12 mouse cellular contexts compared by ENCODE assay signal in the genomic region with DNA sequence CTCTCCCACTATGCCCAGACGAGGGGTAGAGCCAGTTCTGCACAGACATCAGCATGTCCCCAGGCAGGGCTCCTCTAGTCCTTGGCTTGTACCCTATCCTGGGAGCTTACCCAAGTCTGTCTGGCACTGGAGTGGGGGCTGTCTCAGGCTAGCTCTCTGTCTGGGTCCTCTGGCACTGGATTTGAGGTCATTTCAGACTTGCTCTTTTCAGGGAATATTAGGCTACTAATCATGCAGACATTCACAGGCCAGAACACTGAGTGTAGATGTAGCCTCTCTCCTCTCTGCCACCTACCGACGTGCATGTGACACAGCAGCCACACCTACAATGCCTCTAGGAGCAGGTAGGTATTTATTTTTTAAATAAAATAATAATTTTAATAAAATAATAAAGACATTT. TPM values are rescaled to one million over a fixed set of nuclear protein-coding genes. Genes with fewer than 3 reads are reported as not detected.
DNase-seq lines count a peak whose midpoint lies in the region; ATAC-seq and TF ChIP-seq lines count a peak whose summit lies in the region.
"Had no signal": no experiment of that assay in that cellular context is flagged by ENCODE, and none has a peak within 500 bp of the region (broad histone marks: within the 10 kb centered on the region; RNA-seq: fewer than 3 reads in every experiment).

No protein-coding gene starts in this region.

- TF ChIP-seq POLR2A in heart, adult 2 months (IDR thresholded peaks at IDR 0.05; ENCODE audit: insufficient read depth, low read depth, low read length): no peak
- TF ChIP-seq POLR2A in liver, adult 2 months (IDR thresholded peaks at IDR 0.05; ENCODE audit: extremely low read depth, insufficient read depth, low read length): no peak
- TF ChIP-seq POLR2A in MEL (IDR thresholded peaks at IDR 0.05; ENCODE audit: control insufficient read depth in 1 of 2, insufficient read depth in 1 of 2, low read depth in 1 of 2, low read length in 2 of 2, poor library complexity in 1 of 2): no peak
- no peak for TF ChIP-seq POLR2A in brain, embryonic 14.5 days (IDR thresholded peaks at IDR 0.05; ENCODE audit: borderline replicate concordance, extremely low read depth, insufficient read depth, insufficient read length, poor library complexity, severe bottlenecking)

- no peaks in the 10 kb centered on the region for H3K79me2 ChIP-seq in heart, adult 2 months (replicated peaks; ENCODE audit: control insufficient read depth, insufficient read depth, low read length)
- no peaks in the 10 kb centered on the region for H3K79me2 ChIP-seq in liver, adult 2 months (ENCODE audit: control insufficient read depth, insufficient read depth, low read length)
- H3K79me2 ChIP-seq in MEL (ENCODE audit: control insufficient read depth, insufficient read depth, low read length, poor library complexity): no peaks in the 10 kb centered on the region

- no peak for TF ChIP-seq RAD21 in MEL (IDR thresholded peaks at IDR 0.05; ENCODE audit: low read depth, low read length)

- DNase-seq in heart, adult 2 months: no peak
- DNase-seq in liver, adult 2 months (ENCODE audit: extremely low read depth, low read depth, low spot score): peak; percentile 40
- no peak for DNase-seq in MEL (ENCODE audit: low read depth, low spot score)
- no peak for DNase-seq in brain, embryonic 14.5 days (ENCODE audit: low read depth)
- DNase-seq in spleen, postnatal 36 days (ENCODE audit: low spot score in 2 of 2): no peak
- DNase-seq: heart, postnatal 10 days; lung, postnatal 4 days had no signal

- H3K9ac ChIP-seq in heart, adult 2 months (ENCODE audit: low read depth, low read length): no peak overlapping the region
- no peak overlapping the region for H3K9ac ChIP-seq in heart, embryonic 11.5 days (ENCODE audit: low read depth, low read length)
- no peak overlapping the region for H3K9ac ChIP-seq in liver, adult 2 months (ENCODE audit: low read depth, low read length)
- no peak overlapping the region for H3K9ac ChIP-seq in liver, embryonic 12.5 days
- H3K9ac ChIP-seq in MEL (ENCODE audit: control insufficient read depth, low read depth, low read length, poor library complexity, severe bottlenecking): no peak overlapping the region
- H3K9ac ChIP-seq: limb, embryonic 15.5 days had no signal

- H3K27me3 ChIP-seq in heart, adult 2 months (ENCODE audit: control insufficient read depth, insufficient read depth, low read length): no peaks in the 10 kb centered on the region
- no peaks in the 10 kb centered on the region for H3K27me3 ChIP-seq in heart, embryonic 11.5 days (ENCODE audit: control insufficient read depth, insufficient read depth, low read length)
- H3K27me3 ChIP-seq in liver, adult 2 months (ENCODE audit: control insufficient read depth, insufficient read depth, low read length): no peaks in the 10 kb centered on the region
- peaks cover 4% of the 10 kb centered on the region; the same call in 1 of the 2 replicates for H3K27me3 ChIP-seq in liver, embryonic 12.5 days (replicated peaks)
- peaks cover 0 to 1% of the 10 kb centered on the region in 2 experiments; a peak in 2 of 4 replicates for H3K27me3 ChIP-seq in MEL (ENCODE audit: control insufficient read depth in 1 of 2, insufficient read depth in 2 of 2, low read length in 2 of 2)
- H3K27me3 ChIP-seq: limb, embryonic 15.5 days had no signal

- no peak overlapping the region for H3K4me2 ChIP-seq in heart, embryonic 11.5 days
- no peak overlapping the region for H3K4me2 ChIP-seq in liver, embryonic 12.5 days
- H3K4me2 ChIP-seq: limb, embryonic 15.5 days had no signal

- no peak overlapping the region for H3K27ac ChIP-seq in heart, adult 2 months
- H3K27ac ChIP-seq in heart, embryonic 11.5 days (ENCODE audit: low read depth, low read length): no peak overlapping the region
- no peak overlapping the region for H3K27ac ChIP-seq in liver, adult 2 months (replicated peaks; ENCODE audit: insufficient read depth, low read depth, low read length)
- H3K27ac ChIP-seq in liver, embryonic 12.5 days: no peak overlapping the region
- no peak overlapping the region for H3K27ac ChIP-seq in MEL (ENCODE audit: control insufficient read depth, low read depth, low read length)
- H3K27ac ChIP-seq: limb, embryonic 15.5 days had no signal

- 54% methylated on average over 3 of the region's 3 CpGs for WGBS in heart, adult 2 months
- WGBS in heart, embryonic 11.5 days (ENCODE audit: insufficient replicate concordance): 39% methylated on average over 3 of the region's 3 CpGs
- 47% methylated on average over 3 of the region's 3 CpGs for WGBS in liver, adult 2 months
- WGBS in liver, embryonic 12.5 days (ENCODE audit: insufficient replicate concordance): 36% methylated on average over 3 of the region's 3 CpGs

- no peak overlapping the region for H3K4me3 ChIP-seq in heart, adult 2 months
- H3K4me3 ChIP-seq in heart, embryonic 11.5 days (ENCODE audit: low read depth, low read length): no peak overlapping the region
- no peak overlapping the region for H3K4me3 ChIP-seq in liver, adult 2 months (ENCODE audit: insufficient read depth, low read depth, low read length)
- no peak overlapping the region for H3K4me3 ChIP-seq in liver, embryonic 12.5 days
- H3K4me3 ChIP-seq in MEL (ENCODE audit: control insufficient read depth in 1 of 2, insufficient read depth in 1 of 2, low read depth in 2 of 2, low read length in 2 of 2): no peak overlapping the region
- H3K4me3 ChIP-seq: limb, embryonic 15.5 days had no signal

- TF ChIP-seq EP300 in heart, adult 2 months (IDR thresholded peaks at IDR 0.05; ENCODE audit: insufficient read depth, low read depth, low read length): no peak
- TF ChIP-seq EP300 in MEL (IDR thresholded peaks at IDR 0.05; ENCODE audit: low read depth in 1 of 2, low read length in 2 of 2): no peak

- TF ChIP-seq CTCF in heart, adult 2 months (IDR thresholded peaks at IDR 0.05): peak; percentile 29; the same call in 1 of the 2 replicates
- TF ChIP-seq CTCF in liver, adult 2 months (IDR thresholded peaks at IDR 0.05; ENCODE audit: low read depth, low read length): peak; percentile 43; the same call in 1 of the 2 replicates
- TF ChIP-seq CTCF in MEL (IDR thresholded peaks at IDR 0.05 in 2 of 3, conservative IDR thresholded peaks at IDR 0.05 in 1 of 3; ENCODE audit: control insufficient read depth in 1 of 3, insufficient read depth in 1 of 3, low read depth in 2 of 3, low read length in 3 of 3, poor library complexity in 1 of 3, severe bottlenecking in 1 of 3): peak in 2 of 3 experiments; percentile 14 to 15; a peak in 1 of 6 replicates
- TF ChIP-seq CTCF in brain, embryonic 14.5 days (IDR thresholded peaks at IDR 0.05; ENCODE audit: borderline replicate concordance, extremely low read depth, insufficient read depth, insufficient read length): peak; percentile 16; the same call in 1 of the 2 replicates

- no peaks in the 10 kb centered on the region for H3K36me3 ChIP-seq in heart, adult 2 months (ENCODE audit: control insufficient read depth, insufficient read depth, low read length)
- no peaks in the 10 kb centered on the region for H3K36me3 ChIP-seq in heart, embryonic 11.5 days (ENCODE audit: control insufficient read depth, insufficient read depth, low read length)
- H3K36me3 ChIP-seq in liver, adult 2 months (ENCODE audit: control insufficient read depth, insufficient read depth, low read length): no peaks in the 10 kb centered on the region
- H3K36me3 ChIP-seq in liver, embryonic 12.5 days: no peaks in the 10 kb centered on the region
- no peaks in the 10 kb centered on the region for H3K36me3 ChIP-seq in MEL (ENCODE audit: control insufficient read depth in 1 of 2, insufficient read depth in 2 of 2, low read length in 2 of 2)
- H3K36me3 ChIP-seq: G1E; limb, embryonic 15.5 days had no signal

- H3K9me3 ChIP-seq in heart, embryonic 11.5 days (replicated peaks; ENCODE audit: control insufficient read depth, low read length): no peaks in the 10 kb centered on the region
- no peaks in the 10 kb centered on the region for H3K9me3 ChIP-seq in liver, embryonic 12.5 days (replicated peaks)
- H3K9me3 ChIP-seq in MEL (replicated peaks; ENCODE audit: insufficient read depth, low read length): no peaks in the 10 kb centered on the region
- H3K9me3 ChIP-seq: limb, embryonic 15.5 days had no signal

- no peaks in the 10 kb centered on the region for H3K4me1 ChIP-seq in heart, adult 2 months (ENCODE audit: control insufficient read depth, insufficient read depth, low read length)
- H3K4me1 ChIP-seq in heart, embryonic 11.5 days (ENCODE audit: control insufficient read depth, insufficient read depth, low read length): no peaks in the 10 kb centered on the region
- H3K4me1 ChIP-seq in liver, adult 2 months (ENCODE audit: control insufficient read depth, insufficient read depth, low read length): peaks cover 3% of the 10 kb centered on the region; the same call in 1 of the 2 replicates
- no peaks in the 10 kb centered on the region for H3K4me1 ChIP-seq in liver, embryonic 12.5 days
- no peaks in the 10 kb centered on the region for H3K4me1 ChIP-seq in MEL (ENCODE audit: control insufficient read depth in 1 of 2, insufficient read depth in 2 of 2, low read length in 2 of 2)
- H3K4me1 ChIP-seq: limb, embryonic 15.5 days had no signal

- no peak for ATAC-seq in heart, embryonic 11.5 days (replicated peaks; ENCODE audit: insufficient number of reproducible peaks, low FRiP score, low TSS enrichment)
- no peak for ATAC-seq in liver, embryonic 12.5 days
- ATAC-seq: forebrain, embryonic 14.5 days had no signal

- intact Hi-C loops in heart, adult 2 months (cut with DNase I): no loop called here

TF ChIP-seq in MEL, 35 proteins besides CTCF, POLR2A, EP300 and RAD21:
- TF ChIP-seq SMC3 (IDR thresholded peaks at IDR 0.05; ENCODE audit: low read depth, low read length) (peak; percentile 17; the same call in 1 of the 2 replicates), BHLHE40 (IDR thresholded peaks at IDR 0.05; ENCODE audit: borderline replicate concordance, low read depth, low read length) (no peak)

RNA-seq across cellular contexts. Expression of gene Sc5d, which starts 53.3 kb away (rescaled TPM):
- total RNA-seq in heart, adult 2 months (2021): 10 to 100 TPM; 15.8 to 19.1 TPM
- polyA plus RNA-seq in heart, adult 2 months (2012; rRNA removed): 24.3 and 59.2 TPM in 2 replicates
- 45.5 and 50.0 TPM in 2 replicates for polyA plus RNA-seq in heart, embryonic 11.5 days (2014; fragmentation: Nextera tagmentation; extraction: Ambion mirVana)
- 532 and 536 TPM in 2 replicates for total RNA-seq in liver, adult 2 months (2014; rRNA removed)
- 652 and 777 TPM in 2 replicates for polyA plus RNA-seq in liver, adult 2 months (2012; rRNA removed)
- 60.9 and 64.8 TPM in 2 replicates for polyA plus RNA-seq in liver, embryonic 12.5 days (2016; fragmentation: Nextera tagmentation; extraction: Ambion mirVana)
- total RNA-seq in MEL (2012; rRNA removed): 17.9 and 19.9 TPM in 2 replicates
- 10 to 100 TPM in 1 of 2 experiments, not detected in 1; 24.2 TPM for polyA plus RNA-seq in MEL (2012; ENCODE audit: insufficient read depth in 1 of 2, insufficient read length in 2 of 2, low read depth in 1 of 2, low replicate concordance in 2 of 2, missing spikeins in 1 of 2)
- polyA plus RNA-seq in brain, embryonic 14.5 days (2012; rRNA removed): 53.9 and 61.9 TPM in 2 replicates
